Mouse (Mus musculus) retina, embryonic 14.5 days (tissue): ENCODE results near the gene Zfhx3.

Experiments
- DNase-seq: peaks from one replicate; pipeline ENCODE4 v3.0.0-alpha.2; 2015; ENCODE audit warnings: low spot score

The Zfhx3 gene

DNA sequence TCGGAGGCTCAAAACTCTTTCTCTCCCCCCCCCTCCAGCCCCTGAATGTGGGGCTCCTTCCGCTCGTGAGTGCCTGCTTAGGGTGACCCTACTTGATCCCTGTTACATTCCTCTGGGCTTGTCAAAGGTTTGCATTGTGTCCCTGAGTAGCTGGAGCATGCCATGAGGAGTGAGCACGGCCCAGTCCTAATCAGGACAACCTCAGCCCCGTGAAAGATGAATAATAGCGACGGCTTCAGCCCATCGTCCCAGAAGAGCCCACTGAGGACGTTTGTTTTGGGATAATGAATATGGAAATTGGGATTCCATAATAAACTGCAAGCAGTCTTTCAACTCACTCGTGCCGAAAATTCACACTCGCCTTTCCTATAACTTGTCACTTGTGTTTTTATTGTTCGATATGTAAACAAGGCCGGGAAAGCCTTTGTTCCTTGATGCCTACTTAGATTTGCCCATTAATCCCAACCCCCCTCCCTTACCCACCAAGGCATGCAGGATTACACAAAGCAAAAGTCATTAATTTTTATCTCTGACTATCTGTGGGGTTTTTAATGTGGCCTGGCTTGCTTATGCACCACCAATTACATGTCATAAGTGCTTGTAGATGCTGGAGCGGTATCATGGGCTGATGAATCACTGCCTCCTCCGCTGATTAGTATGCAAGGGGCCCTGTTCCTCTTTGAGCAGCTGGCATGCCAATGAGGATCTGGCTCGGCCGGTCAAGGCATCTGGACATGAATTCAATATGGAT lies 512.3 kb downstream of the Zfhx3 start:
- peak; percentile 56 for DNase-seq

- DNase-seq, result no peak
Observed at GRCm38 (mm10) chr8:108466653-108467052, 524.2 kb downstream of the Zfhx3 start.

GRCm38 (mm10) chr8:108467172-108468035 lies 525.0 kb downstream of the Zfhx3 start:
- peak; percentile 26 for DNase-seq

GRCm38 (mm10) chr8:108470269-108470668 lies 527.8 kb downstream of the Zfhx3 start:
- DNase-seq, result no peak

GRCm38 (mm10) chr8:108474556-108474955 lies 532.1 kb downstream of the Zfhx3 start:
- no peak for DNase-seq

GRCm38 (mm10) chr8:108478131-108478530 lies 535.7 kb downstream of the Zfhx3 start:
- no peak for DNase-seq

- DNase-seq, result no peak
Observed at GRCm38 (mm10) chr8:108480141-108480540, 537.7 kb downstream of the Zfhx3 start.

- DNase-seq, result peak; percentile 60
Observed at GRCm38 (mm10) chr8:108481167-108481815, 538.8 kb downstream of the Zfhx3 start.

DNA sequence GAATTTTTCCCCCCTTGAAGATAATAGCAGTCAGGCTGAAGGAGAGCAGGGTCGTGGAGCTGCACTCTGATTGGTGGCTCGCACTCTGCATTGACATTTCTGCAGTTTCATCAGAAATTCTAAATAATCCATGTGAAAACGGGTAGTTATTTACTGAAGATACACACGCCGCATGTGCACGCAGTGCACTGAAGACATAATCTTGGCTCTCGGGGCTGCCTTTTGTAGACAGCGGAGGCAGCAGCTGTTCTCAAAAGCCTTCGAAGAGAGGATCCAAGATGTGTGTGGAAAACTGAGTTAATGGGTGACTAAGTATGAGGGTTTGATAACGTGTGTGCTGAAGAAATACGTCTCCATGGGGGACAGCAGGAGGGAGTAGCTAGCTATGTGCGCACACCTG lies 553.7 kb downstream of the Zfhx3 start:
- no peak for DNase-seq

DNA sequence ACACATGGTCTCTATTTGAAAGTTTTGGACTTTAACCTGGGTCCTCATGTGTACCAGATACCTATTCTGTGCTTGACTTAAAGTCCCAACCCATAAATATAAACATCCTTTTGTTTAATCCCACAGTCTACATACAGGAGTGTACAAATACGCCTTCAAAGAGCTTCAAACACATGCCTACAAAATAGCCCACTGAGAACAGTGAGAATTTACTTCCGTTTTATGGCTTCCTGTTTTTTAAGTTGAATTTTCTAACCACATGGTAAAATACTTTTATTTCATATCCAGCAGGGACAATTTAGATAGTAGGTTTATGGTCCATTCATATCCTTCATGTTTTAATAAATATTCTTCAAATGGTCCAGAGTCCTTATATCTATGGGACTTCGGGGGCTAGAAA lies 564.3 kb downstream of the Zfhx3 start:
- DNase-seq, result no peak

GRCm38 (mm10) chr8:108507769-108508168 lies 565.3 kb downstream of the Zfhx3 start:
- no peak for DNase-seq

- peak; percentile 44 for DNase-seq
Observed at GRCm38 (mm10) chr8:108510641-108511325, 568.3 kb downstream of the Zfhx3 start.

- no peak for DNase-seq
Observed at GRCm38 (mm10) chr8:108518116-108518515, 575.7 kb downstream of the Zfhx3 start.

- DNase-seq, result no peak
Observed at GRCm38 (mm10) chr8:108522050-108522449, 579.6 kb downstream of the Zfhx3 start.

GRCm38 (mm10) chr8:108529421-108529820 lies 587.0 kb downstream of the Zfhx3 start:
- DNase-seq, result no peak

- no peak for DNase-seq
Observed at GRCm38 (mm10) chr8:108535121-108535876, 592.9 kb downstream of the Zfhx3 start.

DNA sequence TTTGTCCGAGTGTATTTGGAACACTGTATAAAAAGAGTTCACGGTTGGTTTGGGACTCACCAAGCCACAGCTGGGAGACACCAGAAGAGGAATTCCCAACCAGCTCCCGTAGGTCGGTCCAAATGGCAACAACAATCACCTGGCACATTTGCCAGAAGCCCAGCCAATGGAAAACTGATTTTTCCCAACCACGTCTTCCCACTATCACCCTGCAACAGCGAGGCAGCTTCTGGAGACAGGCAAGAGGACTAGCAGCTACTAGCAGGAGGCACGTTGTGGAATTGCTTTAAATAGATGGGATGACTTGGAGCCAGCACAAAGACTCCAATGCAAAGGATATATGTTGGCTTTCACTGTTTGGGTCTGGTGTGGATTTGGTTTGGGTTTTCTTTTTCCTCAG lies 593.7 kb downstream of the Zfhx3 start:
- no peak for DNase-seq

DNA sequence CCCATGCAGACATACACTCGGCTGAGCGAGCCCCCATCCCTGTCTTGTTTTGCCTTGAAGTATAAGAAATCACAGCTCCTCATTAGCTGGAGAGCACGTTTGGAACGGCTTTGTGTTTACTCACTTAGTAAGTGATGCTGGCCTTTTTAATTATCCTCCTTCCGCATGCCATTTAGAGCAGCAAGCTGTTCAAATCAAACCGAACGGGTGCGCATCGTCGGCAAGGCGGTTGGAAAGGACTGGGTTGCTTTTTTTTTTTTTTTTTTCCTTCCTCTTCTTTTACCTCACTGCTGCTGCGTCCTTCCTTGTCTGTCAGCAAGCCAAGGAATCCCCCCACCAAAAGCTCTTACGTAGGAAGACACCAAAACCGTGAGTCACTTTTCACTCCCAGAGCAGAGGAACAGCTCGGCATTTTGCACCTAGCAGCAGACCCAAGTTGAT lies 594.5 kb downstream of the Zfhx3 start:
- DNase-seq, result peak; percentile 35

DNA sequence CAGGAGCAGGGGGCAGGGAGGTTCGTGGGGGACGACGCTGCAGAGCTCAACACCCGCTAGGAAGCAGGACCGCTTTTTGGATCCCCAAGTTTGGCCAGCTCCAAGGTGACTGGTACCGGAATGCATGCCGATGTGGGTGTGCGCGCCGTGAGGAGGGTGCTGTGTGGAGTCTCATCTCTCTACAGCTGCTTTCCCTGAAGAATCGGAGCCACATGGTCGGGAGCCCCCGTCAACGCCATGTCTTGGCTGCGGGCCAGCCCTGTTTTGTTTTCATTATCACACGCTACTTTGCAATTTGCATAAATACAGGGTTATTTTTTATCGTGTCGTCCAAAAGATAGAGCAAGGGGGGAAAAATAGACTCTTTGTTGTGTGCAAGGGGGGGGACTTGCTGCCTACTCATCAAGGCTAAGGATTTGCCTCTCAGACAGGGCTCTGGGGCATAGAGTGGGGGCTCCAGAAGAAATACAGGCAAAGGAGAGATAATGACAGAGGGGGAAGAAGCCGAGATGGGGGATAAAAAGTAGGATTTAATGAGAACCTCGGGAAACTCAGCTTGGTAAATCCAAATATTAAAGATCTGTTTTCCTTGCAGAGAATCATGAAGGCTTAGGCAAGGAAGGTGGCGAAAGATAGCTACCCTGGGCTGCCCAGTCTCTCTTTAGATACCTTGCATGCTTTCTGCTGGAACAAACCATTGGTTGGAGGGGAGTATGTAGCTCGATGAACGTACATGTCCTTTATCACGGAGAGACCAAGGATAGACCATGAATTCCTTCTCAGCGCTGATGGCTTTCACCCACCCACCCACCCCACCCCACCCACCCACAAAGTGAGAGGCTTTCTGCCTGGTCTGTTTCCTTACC lies 595.5 kb downstream of the Zfhx3 start:
- DNase-seq, result no peak

GRCm38 (mm10) chr8:108538929-108539555 lies 596.6 kb downstream of the Zfhx3 start:
- peak; percentile 20 for DNase-seq
